Mouse (Mus musculus) CH12F3 (cell line): ENCODE data around the gene Nlrp6.
"Not testable (repeated sequence)": the region's sequence is repeated elsewhere in the genome, so short reads cannot be mapped to it uniquely, and the experiment has no call there.

Experiments used
- in situ Hi-C: fragments of 300-500 bp; cut with MboI; formaldehyde crosslinking; loops from 2 replicates; pipeline ENCODE4 v1.14.3; 2020; ENCODE audit warnings: low sequenced_read_pairs

Nlrp6 gene

GRCm38 (mm10) chr7:140971479-140972171, 50.9 kb downstream of the Nlrp6 start:
- in situ Hi-C loops = no loop called here

- in situ Hi-C loops = no loop called here
Observed at GRCm38 (mm10) chr7:140973396-140974165, 52.9 kb downstream of the Nlrp6 start.

- in situ Hi-C loops = no loop called here
Observed at GRCm38 (mm10) chr7:140974940-140975339, 54.2 kb downstream of the Nlrp6 start.

GRCm38 (mm10) chr7:140975465-140975864, 54.8 kb downstream of the Nlrp6 start:
- in situ Hi-C loops = no loop called here

- in situ Hi-C loops = not testable (repeated sequence)
Observed at GRCm38 (mm10) chr7:140976720-140977119, 56.0 kb downstream of the Nlrp6 start.
